Mouse (Mus musculus) kidney, adult 2 months (tissue): Measurements from ENCODE around the gene Zfp64.

ENCODE experiments used
- CTCF ChIP-seq: fragments of 200-500 bp; conservative IDR thresholded peaks from 2 replicates; pipeline ENCODE4 v1.5.1; 2011; ENCODE audit warnings: low read depth, mild to moderate bottlenecking, control low read depth, low read length, moderate library complexity, mixed read lengths; ENCODE audit not compliant: insufficient read depth, insufficient read length
- POLR2A ChIP-seq: fragments of 200-500 bp; IDR thresholded peaks from one replicate; pipeline ENCODE4 v1.6.1; 2011; ENCODE audit warnings: low read depth, low read length, control low read depth

DNA sequence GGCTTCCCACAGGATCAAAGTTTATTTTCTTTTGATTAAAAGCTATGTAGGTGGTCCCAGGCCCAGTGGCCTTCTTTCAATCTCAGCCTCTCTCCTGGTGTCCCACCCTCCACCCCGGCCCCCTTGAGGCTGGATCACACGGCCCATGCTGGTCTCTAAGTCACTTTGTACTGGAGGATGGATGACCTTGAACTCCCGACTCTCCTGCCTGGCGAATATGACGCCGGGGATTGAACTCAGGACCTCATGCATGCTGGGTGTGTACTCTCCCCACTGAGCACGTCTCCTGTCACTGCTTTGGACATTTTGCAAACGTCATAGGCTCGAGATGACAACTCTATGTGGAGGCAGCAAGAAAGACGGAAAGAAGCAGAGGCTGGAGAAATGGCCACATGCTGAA, 103.8 kb downstream of the Zfp64 start:
- no peak for TF ChIP-seq CTCF
- no peak for TF ChIP-seq POLR2A
